Mouse (Mus musculus) intestine, embryonic 16.5 days (tissue): ENCODE data around the gene Kif18b. TPM values are rescaled to one million over a fixed set of nuclear protein-coding genes. Genes with fewer than 3 reads are reported as not detected.

ENCODE experiments used
- ATAC-seq: fragments of 200-750 bp; cut with Nextera tagmentation; 2 replicates; pipeline ENCODE4 v1.8.0; 2017; ENCODE audit warnings: moderate TSS enrichment, moderate library complexity
- H3K27ac ChIP-seq: fragments of 300-500 bp; sonication (generic); 2 replicates; pipeline ENCODE4 v1.5.1; 2014; ENCODE audit warnings: mild to moderate bottlenecking, low read length
- H3K27me3 ChIP-seq: fragments of 300-500 bp; sonication (generic); replicated peaks from 2 replicates; pipeline ENCODE4 v1.6.1; 2014; ENCODE audit warnings: low read length, control low read depth, mixed read lengths; ENCODE audit not compliant: control insufficient read depth, insufficient read depth
- H3K36me3 ChIP-seq: fragments of 300-500 bp; sonication (generic); 2 replicates; pipeline ENCODE4 v1.6.1; 2014; ENCODE audit warnings: low read length, control low read depth; ENCODE audit not compliant: control insufficient read depth, insufficient read depth
- H3K4me1 ChIP-seq: fragments of 300-500 bp; sonication (generic); 2 replicates; pipeline ENCODE4 v1.6.1; 2014; ENCODE audit warnings: low read length, control low read depth, mixed read lengths; ENCODE audit not compliant: control insufficient read depth, insufficient read depth
- H3K4me2 ChIP-seq: fragments of 300-500 bp; sonication (generic); 2 replicates; pipeline ENCODE4 v1.6.1; 2014; ENCODE audit warnings: low read depth, low read length, control low read depth
- H3K4me3 ChIP-seq: fragments of 300-500 bp; sonication (generic); 2 replicates; pipeline ENCODE4 v1.5.1; 2014; ENCODE audit warnings: mild to moderate bottlenecking, low read length
- H3K9ac ChIP-seq: fragments of 300-500 bp; sonication (generic); 2 replicates; pipeline ENCODE4 v1.6.1; 2014; ENCODE audit warnings: low read depth, low read length
- H3K9me3 ChIP-seq: fragments of 300-500 bp; sonication (generic); 2 replicates; pipeline ENCODE4 v1.6.1; 2016; ENCODE audit warnings: low read length, control low read depth; ENCODE audit not compliant: control insufficient read depth
- WGBS: fragments of 180-500 bp; shearing (Covaris S2); extraction: QIAGEN DNeasy Blood & Tissue Kit; methylation state at CpG from one replicate; pipeline ENCODE4 v1.1.7; 2014; 5-methylcytosine and 5-hydroxymethylcytosine counted together
- polyA plus RNA-seq: library from polyadenylated mRNA; unstranded; fragments of >200 nt; fragmentation: Nextera tagmentation; extraction: Ambion mirVana; gene quantifications from 2 replicates; pipeline ENCODE4 v1.2.1, GENCODE M21; 2015

Gene Kif18b
- polyA plus RNA-seq, 1 experiment from 2014 or later, result 7.4 TPM

- Histone ChIP-seq H3K4me1 (peaks cover 20% of the 10 kb centered on the region), H3K27me3 (peaks cover 30% of the 10 kb centered on the region), H3K9ac (no peak overlapping the region), H3K4me2 (no peak overlapping the region), H3K9me3 (no peaks in the 10 kb centered on the region), H3K36me3 (no peaks in the 10 kb centered on the region), H3K4me3 (no peak overlapping the region), H3K27ac (no peak overlapping the region)
- 64% methylated on average over 6 of the region's 6 CpGs for WGBS
- no peak for ATAC-seq
Observed at GRCm38 (mm10) chr11:102941236-102941635, 16.3 kb upstream of the Kif18b start.

- WGBS, result 24% methylated on average over 13 of the region's 13 CpGs
- ATAC-seq, result 0 out of 2 replicates have a peak, but pooled peaks have one; percentile 40
- H3K4me3 ChIP-seq, result no peak overlapping the region
- no peak overlapping the region for H3K4me2 ChIP-seq
- H3K36me3 ChIP-seq, result no peaks in the 10 kb centered on the region
- H3K9ac ChIP-seq, result no peak overlapping the region
- H3K27ac ChIP-seq, result no peak overlapping the region
- H3K9me3 ChIP-seq, result no peaks in the 10 kb centered on the region
- H3K27me3 ChIP-seq, result peaks cover 9% of the 10 kb centered on the region
- peaks cover 4% of the 10 kb centered on the region; the same call in 1 of the 2 replicates for H3K4me1 ChIP-seq
Observed at GRCm38 (mm10) chr11:102939024-102939675, 14.2 kb upstream of the Kif18b start.

GRCm38 (mm10) chr11:102937529-102938182 lies 12.7 kb upstream of the Kif18b start:
- WGBS, result 60% methylated on average over 3 of the region's 3 CpGs
- Histone ChIP-seq H3K27ac (no peak overlapping the region), H3K9me3 (no peaks in the 10 kb centered on the region), H3K4me1 (peaks cover 4% of the 10 kb centered on the region; the same call in 1 of the 2 replicates), H3K4me3 (no peak overlapping the region), H3K4me2 (no peak overlapping the region), H3K27me3 (peaks cover 4% of the 10 kb centered on the region; the same call in 1 of the 2 replicates), H3K9ac (no peak overlapping the region), H3K36me3 (no peaks in the 10 kb centered on the region)
- ATAC-seq, result peak; percentile 50; the same call in 1 of the 2 replicates

GRCm38 (mm10) chr11:102936272-102936671 lies 11.3 kb upstream of the Kif18b start:
- no peak overlapping the region for H3K9ac ChIP-seq
- H3K4me3 ChIP-seq, result no peak overlapping the region
- H3K4me2 ChIP-seq, result no peak overlapping the region
- H3K4me1 ChIP-seq, result peaks cover 4% of the 10 kb centered on the region; the same call in 1 of the 2 replicates
- no peaks in the 10 kb centered on the region for H3K9me3 ChIP-seq
- no peaks in the 10 kb centered on the region for H3K36me3 ChIP-seq
- H3K27me3 ChIP-seq, result no peaks in the 10 kb centered on the region
- no peak for ATAC-seq
- H3K27ac ChIP-seq, result no peak overlapping the region
- 39% methylated on average over 4 of the region's 4 CpGs for WGBS

GRCm38 (mm10) chr11:102930672-102931071 lies 5.7 kb upstream of the Kif18b start:
- Histone ChIP-seq H3K36me3 (no peaks in the 10 kb centered on the region), H3K9me3 (no peaks in the 10 kb centered on the region), H3K4me3 (no peak overlapping the region), H3K9ac (no peak overlapping the region), H3K27me3 (no peaks in the 10 kb centered on the region), H3K27ac (no peak overlapping the region), H3K4me2 (no peak overlapping the region), H3K4me1 (no peaks in the 10 kb centered on the region)
- WGBS, result 91% methylated on average over 10 of the region's 10 CpGs
- no peak for ATAC-seq

GRCm38 (mm10) chr11:102925351-102925717 lies 410 bp upstream of the Kif18b start:
- under 1% methylated on average over 10 of the region's 10 CpGs for WGBS
- Histone ChIP-seq H3K4me2 (peak overlapping the region; percentile 77), H3K27me3 (no peaks in the 10 kb centered on the region), H3K4me1 (peaks cover 6% of the 10 kb centered on the region; the same call in 1 of the 2 replicates), H3K36me3 (no peaks in the 10 kb centered on the region), H3K9me3 (no peaks in the 10 kb centered on the region), H3K9ac (peak overlapping the region; percentile 67), H3K27ac (peak overlapping the region; percentile 84), H3K4me3 (peak overlapping the region; percentile 66)
- ATAC-seq, result peak; percentile 52; the same call in 1 of the 2 replicates

GRCm38 (mm10) chr11:102921491-102921890 lies 3.4 kb downstream of the Kif18b start:
- 78% methylated on average over 6 of the region's 6 CpGs for WGBS
- H3K36me3 ChIP-seq, result no peaks in the 10 kb centered on the region
- no peaks in the 10 kb centered on the region for H3K27me3 ChIP-seq
- no peak overlapping the region for H3K27ac ChIP-seq
- H3K9me3 ChIP-seq, result no peaks in the 10 kb centered on the region
- H3K9ac ChIP-seq, result peak overlapping the region; percentile 17; the same call in 1 of the 2 replicates
- ATAC-seq, result no peak
- no peak overlapping the region for H3K4me2 ChIP-seq
- no peak overlapping the region for H3K4me3 ChIP-seq
- peaks cover 6% of the 10 kb centered on the region; the same call in 1 of the 2 replicates for H3K4me1 ChIP-seq

- WGBS, result 83% methylated on average over 4 of the region's 4 CpGs
- no peak overlapping the region for H3K4me2 ChIP-seq
- peaks cover 21% of the 10 kb centered on the region for H3K36me3 ChIP-seq
- H3K27me3 ChIP-seq, result no peaks in the 10 kb centered on the region
- no peak for ATAC-seq
- H3K9me3 ChIP-seq, result no peaks in the 10 kb centered on the region
- no peak overlapping the region for H3K9ac ChIP-seq
- H3K27ac ChIP-seq, result no peak overlapping the region
- no peak overlapping the region for H3K4me3 ChIP-seq
- peaks cover 6% of the 10 kb centered on the region; the same call in 1 of the 2 replicates for H3K4me1 ChIP-seq
Observed at GRCm38 (mm10) chr11:102918077-102918476, 6.8 kb downstream of the Kif18b start.

GRCm38 (mm10) chr11:102915380-102915779 lies 9.5 kb downstream of the Kif18b start:
- no peaks in the 10 kb centered on the region for H3K9me3 ChIP-seq
- H3K9ac ChIP-seq, result no peak overlapping the region
- no peak overlapping the region for H3K27ac ChIP-seq
- 90% methylated on average over 9 of the region's 9 CpGs for WGBS
- H3K4me3 ChIP-seq, result no peak overlapping the region
- no peak for ATAC-seq
- no peaks in the 10 kb centered on the region for H3K27me3 ChIP-seq
- H3K4me1 ChIP-seq, result no peaks in the 10 kb centered on the region
- H3K4me2 ChIP-seq, result no peak overlapping the region
- H3K36me3 ChIP-seq, result peaks cover 23% of the 10 kb centered on the region
